Mouse (Mus musculus) adipocyte (in vitro differentiated cells): Measurements from ENCODE around the gene Mup16.
"Not testable (repeated sequence)": the region's sequence is repeated elsewhere in the genome, so short reads cannot be mapped to it uniquely, and the experiment has no call there.

Source experiments
- DNase-seq: peaks from one replicate; pipeline ENCODE4 v3.0.0-alpha.2; 2016; ENCODE audit warnings: low spot score

The Mup16 gene

GRCm38 (mm10) chr4:61519431-61519830, at the start of gene Mup16:
Gene Mup16, minus strand, starts transcription at chr4:61519531.
- not testable (repeated sequence) for DNase-seq

- DNase-seq = not testable (repeated sequence)
These were observed 36.6 kb upstream of the Mup16 start for GRCm38 (mm10) chr4:61555887-61556286.
